In genomic region chr5:92970480-92970879, GRCm38 (mm10) we compare ENCODE assay signal across 8 mouse cellular contexts.
DNase-seq lines count a peak whose midpoint lies in the region; ATAC-seq and TF ChIP-seq lines count a peak whose summit lies in the region.

No protein-coding gene starts in this region.

- peak; percentile 57 for DNase-seq in hindbrain, embryonic 11.5 days (ENCODE audit: low spot score)
- DNase-seq in thymus, postnatal 14 days: peak; percentile 18
- no peak for DNase-seq in thymus, postnatal 36 days
- peak; percentile 12 for DNase-seq in splenic B cell, adult 2 months (ENCODE audit: low read depth, low spot score)
- no peak for DNase-seq in layer of hippocampus, postnatal 36 days
- DNase-seq in layer of hippocampus, adult 18-20 months (ENCODE audit: low spot score in 2 of 2): no peak

- H3K27me3 ChIP-seq in hindbrain, embryonic 11.5 days (ENCODE audit: control insufficient read depth, insufficient read depth, low read length): no peaks in the 10 kb centered on the region
- no peaks in the 10 kb centered on the region for H3K27me3 ChIP-seq in hindbrain, embryonic 12.5 days
- no peaks in the 10 kb centered on the region; the same call in 1 of the 2 replicates for H3K27me3 ChIP-seq in splenic B cell, adult 2 months (ENCODE audit: control insufficient read depth, insufficient read depth, low read length, poor library complexity, severe bottlenecking)

- 39% methylated on average over 7 of the region's 7 CpGs for WGBS in hindbrain, embryonic 11.5 days
- 36% methylated on average over 7 of the region's 7 CpGs for WGBS in hindbrain, embryonic 12.5 days

- no peak for TF ChIP-seq POLR2A in cortical plate, adult 2 months (IDR thresholded peaks at IDR 0.05; ENCODE audit: extremely low read depth, insufficient read depth, low read length)

- no peaks in the 10 kb centered on the region for H3K9me3 ChIP-seq in hindbrain, embryonic 11.5 days (ENCODE audit: control insufficient read depth, low read length)
- no peaks in the 10 kb centered on the region for H3K9me3 ChIP-seq in hindbrain, embryonic 12.5 days (replicated peaks)

- no peak overlapping the region for H3K9ac ChIP-seq in hindbrain, embryonic 11.5 days (ENCODE audit: low read depth, low read length)
- H3K9ac ChIP-seq in hindbrain, embryonic 12.5 days: no peak overlapping the region

- no peak overlapping the region for H3K27ac ChIP-seq in hindbrain, embryonic 11.5 days (ENCODE audit: low read depth, low read length)
- no peak overlapping the region for H3K27ac ChIP-seq in hindbrain, embryonic 12.5 days
- H3K27ac ChIP-seq in cortical plate, adult 2 months (ENCODE audit: insufficient read depth, low read length): no peak overlapping the region

- no peaks in the 10 kb centered on the region for H3K4me1 ChIP-seq in hindbrain, embryonic 11.5 days (replicated peaks; ENCODE audit: control insufficient read depth, insufficient read depth, low read length)
- no peaks in the 10 kb centered on the region for H3K4me1 ChIP-seq in hindbrain, embryonic 12.5 days
- H3K4me1 ChIP-seq in cortical plate, adult 2 months (ENCODE audit: control insufficient read depth, insufficient read depth, low read length): no peaks in the 10 kb centered on the region

- H3K4me3 ChIP-seq in hindbrain, embryonic 11.5 days (ENCODE audit: low read depth, low read length): no peak overlapping the region
- no peak overlapping the region for H3K4me3 ChIP-seq in hindbrain, embryonic 12.5 days
- no peak overlapping the region for H3K4me3 ChIP-seq in cortical plate, adult 2 months (ENCODE audit: insufficient read depth, low read length)

- no peak for ATAC-seq in hindbrain, embryonic 11.5 days (ENCODE audit: low FRiP score)
- ATAC-seq in hindbrain, embryonic 12.5 days (ENCODE audit: low FRiP score): no peak

- TF ChIP-seq CTCF in cortical plate, adult 2 months (IDR thresholded peaks at IDR 0.05; ENCODE audit: extremely low read depth, insufficient read depth, low read length): peak; percentile 40; the same call in 1 of the 2 replicates

- H3K36me3 ChIP-seq in hindbrain, embryonic 11.5 days (ENCODE audit: control insufficient read depth, insufficient read depth, low read length): no peaks in the 10 kb centered on the region
- 0 out of 2 replicates have a peak, but pooled peaks cover 5% of the 10 kb centered on the region for H3K36me3 ChIP-seq in hindbrain, embryonic 12.5 days
- H3K36me3 ChIP-seq in splenic B cell, adult 2 months (ENCODE audit: control insufficient read depth, insufficient read depth, low read length, poor library complexity, severe bottlenecking): no peaks in the 10 kb centered on the region

- H3K4me2 ChIP-seq in hindbrain, embryonic 11.5 days (replicated peaks; ENCODE audit: low read depth, low read length): no peak overlapping the region
- H3K4me2 ChIP-seq in hindbrain, embryonic 12.5 days (replicated peaks): no peak overlapping the region

Comparison
In these comparisons a context has a peak if more than half of its experiments do, and no peak if none do; other contexts are left out.
1. DNase-seq: peak in hindbrain, embryonic 11.5 days (single experiment), thymus, postnatal 14 days (single experiment) and splenic B cell, adult 2 months (single experiment); none in thymus, postnatal 36 days (0 of 2), layer of hippocampus, postnatal 36 days (0 of 2) and layer of hippocampus, adult 18-20 months (0 of 2).